ENCODE assay signal across 7 mouse cellular contexts in the genomic region with DNA sequence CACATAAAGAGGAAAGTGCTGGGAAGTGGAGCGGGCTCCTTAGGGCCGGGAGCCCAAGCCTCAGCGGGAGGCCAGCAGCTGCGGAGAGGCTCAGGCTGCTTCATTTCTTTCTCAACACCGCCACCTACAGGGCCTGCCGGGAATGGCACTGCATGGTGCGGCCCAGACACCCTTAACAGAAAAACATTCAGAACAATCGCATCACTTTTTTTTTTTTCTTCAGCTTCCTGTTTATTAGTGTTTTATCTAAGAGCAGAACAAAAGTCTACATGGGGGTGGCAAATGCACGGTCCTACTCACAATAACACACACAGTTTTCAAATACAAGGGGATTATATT.
A peak's percentile ranks its signal among the peaks of the same experiment; 100 is the strongest.
DNase-seq lines count a peak whose midpoint lies in the region; ATAC-seq and TF ChIP-seq lines count a peak whose summit lies in the region.

No protein-coding gene starts in this region.

- no peak overlapping the region for H3K9ac ChIP-seq in embryonic facial prominence, embryonic 11.5 days (replicated peaks; ENCODE audit: low read length)
- H3K9ac ChIP-seq in limb, embryonic 11.5 days (ENCODE audit: low read length): no peak overlapping the region
- no peak overlapping the region for H3K9ac ChIP-seq in midbrain, embryonic 15.5 days

- H3K4me3 ChIP-seq in embryonic facial prominence, embryonic 11.5 days (ENCODE audit: low read depth, low read length): no peak overlapping the region
- no peak overlapping the region for H3K4me3 ChIP-seq in kidney, adult 2 months (ENCODE audit: insufficient read depth, low read depth, low read length)
- no peak overlapping the region for H3K4me3 ChIP-seq in limb, embryonic 11.5 days (ENCODE audit: low read depth, low read length)
- no peak overlapping the region for H3K4me3 ChIP-seq in midbrain, embryonic 15.5 days

- no peaks in the 10 kb centered on the region for H3K27me3 ChIP-seq in embryonic facial prominence, embryonic 11.5 days (ENCODE audit: control insufficient read depth, insufficient read depth, low read length)
- no peaks in the 10 kb centered on the region for H3K27me3 ChIP-seq in kidney, adult 2 months (replicated peaks; ENCODE audit: control insufficient read depth, insufficient read depth, low read length)
- no peaks in the 10 kb centered on the region for H3K27me3 ChIP-seq in limb, embryonic 11.5 days (ENCODE audit: control insufficient read depth, insufficient read depth, low read length)
- peaks cover 22% of the 10 kb centered on the region for H3K27me3 ChIP-seq in midbrain, embryonic 15.5 days (replicated peaks)

- DNase-seq in adrenal gland, postnatal 14 days: peak; percentile 95
- DNase-seq in embryonic facial prominence, embryonic 11.5 days (ENCODE audit: low spot score): peak; percentile 93
- DNase-seq in heart, adult 18-20 months: peak; percentile 92 to 100
- peak; percentile 94 for DNase-seq in kidney, adult 2 months
- peak; percentile 98 for DNase-seq in limb, embryonic 11.5 days (ENCODE audit: low spot score)
- peak; percentile 80 to 96 for DNase-seq in spleen, adult 18-20 months

- no peak overlapping the region for H3K4me2 ChIP-seq in embryonic facial prominence, embryonic 11.5 days (ENCODE audit: low read depth, low read length)
- no peak overlapping the region for H3K4me2 ChIP-seq in limb, embryonic 11.5 days (ENCODE audit: low read depth, severe bottlenecking)
- no peak overlapping the region for H3K4me2 ChIP-seq in midbrain, embryonic 15.5 days

- WGBS in embryonic facial prominence, embryonic 11.5 days: 3% methylated on average over 9 of the region's 9 CpGs
- 2% methylated on average over 9 of the region's 9 CpGs for WGBS in kidney, adult 2 months
- 5% methylated on average over 9 of the region's 9 CpGs for WGBS in limb, embryonic 11.5 days
- WGBS in midbrain, embryonic 15.5 days: 4% methylated on average over 9 of the region's 9 CpGs

- no peaks in the 10 kb centered on the region for H3K9me3 ChIP-seq in embryonic facial prominence, embryonic 11.5 days (replicated peaks; ENCODE audit: control insufficient read depth, low read length)
- H3K9me3 ChIP-seq in limb, embryonic 11.5 days (ENCODE audit: control insufficient read depth, low read length): no peaks in the 10 kb centered on the region
- no peaks in the 10 kb centered on the region for H3K9me3 ChIP-seq in midbrain, embryonic 15.5 days

- TF ChIP-seq POLR2A in kidney, adult 2 months (IDR thresholded peaks at IDR 0.05; ENCODE audit: low read depth, low read length): no peak

- ATAC-seq in embryonic facial prominence, embryonic 11.5 days (replicated peaks; ENCODE audit: insufficient number of reproducible peaks, low FRiP score, low TSS enrichment, low read depth): peak; percentile 89
- peak; percentile 71 for ATAC-seq in limb, embryonic 11.5 days (ENCODE audit: insufficient number of reproducible peaks, low FRiP score, low TSS enrichment, low read depth)
- peak; percentile 87 for ATAC-seq in midbrain, embryonic 15.5 days (replicated peaks)

- peaks cover 4% of the 10 kb centered on the region for H3K4me1 ChIP-seq in embryonic facial prominence, embryonic 11.5 days (ENCODE audit: control insufficient read depth, insufficient read depth, low read length)
- H3K4me1 ChIP-seq in kidney, adult 2 months (ENCODE audit: control insufficient read depth, insufficient read depth, low read length): no peaks in the 10 kb centered on the region
- peaks cover 11% of the 10 kb centered on the region; the same call in 1 of the 2 replicates for H3K4me1 ChIP-seq in limb, embryonic 11.5 days (ENCODE audit: control insufficient read depth, insufficient read depth, low read length)
- H3K4me1 ChIP-seq in midbrain, embryonic 15.5 days: 0 out of 2 replicates have a peak, but pooled peaks cover 5% of the 10 kb centered on the region

- H3K36me3 ChIP-seq in embryonic facial prominence, embryonic 11.5 days (replicated peaks; ENCODE audit: control insufficient read depth, insufficient read depth, low read depth, low read length): no peaks in the 10 kb centered on the region
- H3K36me3 ChIP-seq in kidney, adult 2 months (ENCODE audit: control insufficient read depth, insufficient read depth, low read length): no peaks in the 10 kb centered on the region
- no peaks in the 10 kb centered on the region for H3K36me3 ChIP-seq in limb, embryonic 11.5 days (ENCODE audit: control insufficient read depth, insufficient read depth, low read length)
- no peaks in the 10 kb centered on the region for H3K36me3 ChIP-seq in midbrain, embryonic 15.5 days (replicated peaks)

- no peak overlapping the region for H3K27ac ChIP-seq in embryonic facial prominence, embryonic 11.5 days (replicated peaks; ENCODE audit: low read depth, low read length)
- H3K27ac ChIP-seq in kidney, adult 2 months (ENCODE audit: insufficient read depth, low read depth, low read length): no peak overlapping the region
- no peak overlapping the region for H3K27ac ChIP-seq in limb, embryonic 11.5 days (replicated peaks; ENCODE audit: low read depth, low read length)
- H3K27ac ChIP-seq in midbrain, embryonic 15.5 days: no peak overlapping the region

- TF ChIP-seq CTCF in kidney, adult 2 months (conservative IDR thresholded peaks at IDR 0.05; ENCODE audit: insufficient read depth, insufficient read length, low read depth, low read length): peak; percentile 93
